Mouse (Mus musculus) kidney, adult 18-20 months (tissue): Measurements from ENCODE around the gene Vwa5b1.

ENCODE experiments used
- DNase-seq: peaks from one replicate; pipeline ENCODE4 v3.0.0; 2021

Gene Vwa5b1

DNA sequence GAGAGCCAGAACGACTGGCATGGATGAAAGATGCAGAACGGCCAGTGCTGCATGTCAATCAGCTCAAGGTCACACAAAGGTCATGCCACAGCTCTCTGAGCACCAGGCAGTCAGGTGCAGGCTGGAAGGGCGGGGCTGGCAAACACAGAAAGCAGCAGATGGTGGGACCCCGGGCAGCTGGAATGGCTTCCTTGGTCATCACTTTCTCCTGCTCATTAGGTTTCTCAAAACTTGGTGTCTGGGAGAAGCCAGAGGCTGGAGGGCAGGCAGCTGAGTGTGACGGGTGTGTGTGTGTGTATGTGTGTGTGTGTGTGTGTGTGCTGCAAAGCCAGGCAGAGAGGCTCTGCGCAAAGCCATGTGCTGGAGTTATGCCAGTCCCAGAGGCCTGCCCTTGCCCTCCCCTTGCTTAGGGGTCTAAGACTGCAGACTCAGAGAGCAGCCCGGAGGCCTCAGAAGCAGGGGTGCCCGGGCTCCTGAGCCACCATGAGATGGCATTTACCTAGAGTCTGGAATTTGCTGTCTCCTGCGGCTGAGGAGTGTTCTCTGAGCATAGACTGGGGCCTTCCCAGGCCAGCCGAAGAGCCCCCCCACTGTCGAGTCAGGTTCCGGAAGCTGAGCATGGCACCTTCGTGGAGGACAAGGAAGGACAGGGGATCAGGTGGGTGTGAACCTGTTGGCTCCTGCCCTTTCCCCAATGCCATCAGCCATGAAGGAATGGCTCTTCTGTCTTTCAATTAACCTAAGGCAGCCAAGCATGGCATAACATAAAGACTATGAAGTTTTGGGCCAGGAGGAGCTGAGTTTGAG, 60.7 kb downstream of the Vwa5b1 start:
- DNase-seq, result peak; percentile 48

DNA sequence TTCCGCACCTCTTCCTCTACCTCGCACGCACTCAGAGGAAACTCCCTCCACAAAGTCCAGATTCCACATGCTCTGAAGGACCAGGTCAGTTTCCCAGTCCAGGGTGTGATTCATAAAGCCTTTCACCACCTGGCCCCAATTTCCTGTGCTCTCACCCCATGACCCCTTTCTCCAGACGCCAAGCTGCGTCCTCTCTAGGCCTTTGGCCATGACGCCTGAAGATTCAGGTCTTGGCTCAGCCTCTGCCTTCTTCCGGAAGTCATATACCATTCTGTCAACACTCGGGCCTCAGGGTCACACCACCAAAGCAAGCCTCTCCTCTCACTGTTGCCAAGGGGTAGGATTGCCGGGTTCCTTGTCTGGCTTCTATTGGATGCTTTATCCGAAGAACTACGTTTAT, 65.8 kb downstream of the Vwa5b1 start:
- DNase-seq, result peak; percentile 54

DNA sequence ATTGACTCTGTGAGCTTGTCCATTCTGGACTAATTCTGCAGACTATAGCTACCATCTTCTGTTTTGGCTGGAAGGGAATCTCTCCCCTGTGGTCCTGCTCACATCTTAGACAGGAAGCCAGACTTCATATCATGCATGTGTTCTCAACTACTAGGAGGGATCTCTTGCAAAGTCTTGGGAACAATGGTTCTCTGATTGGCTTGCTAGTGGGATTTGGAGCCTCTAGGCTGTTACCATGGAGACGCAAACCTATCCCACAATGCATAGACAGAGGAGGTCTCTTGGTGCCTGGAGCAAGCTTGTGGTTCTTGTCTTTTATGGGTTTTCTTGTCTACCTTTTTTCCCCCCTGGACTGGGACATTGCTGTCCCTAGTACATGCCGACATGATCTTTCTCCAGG, 67.4 kb downstream of the Vwa5b1 start:
- no peak for DNase-seq

DNA sequence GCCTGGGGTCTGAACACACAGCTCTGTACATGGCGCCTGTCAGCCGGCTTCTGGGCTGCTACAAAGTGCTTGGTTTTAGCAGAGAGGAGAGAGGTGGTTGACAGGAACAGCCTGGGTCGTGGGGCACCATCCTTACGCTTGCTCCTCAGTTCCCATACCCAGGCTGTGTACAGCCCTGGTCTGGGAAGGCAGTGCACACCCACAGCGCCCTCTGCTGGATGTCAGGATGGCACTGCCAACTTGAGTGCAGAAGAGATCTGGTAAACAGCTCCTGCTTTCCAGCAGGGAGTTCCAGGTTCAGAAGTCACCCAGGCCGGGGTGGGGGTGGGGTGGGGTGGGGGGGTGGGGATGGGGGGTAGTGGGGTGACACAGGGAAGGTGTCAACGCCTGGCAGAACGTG, 73.7 kb downstream of the Vwa5b1 start:
- DNase-seq, result peak; percentile 85

DNA sequence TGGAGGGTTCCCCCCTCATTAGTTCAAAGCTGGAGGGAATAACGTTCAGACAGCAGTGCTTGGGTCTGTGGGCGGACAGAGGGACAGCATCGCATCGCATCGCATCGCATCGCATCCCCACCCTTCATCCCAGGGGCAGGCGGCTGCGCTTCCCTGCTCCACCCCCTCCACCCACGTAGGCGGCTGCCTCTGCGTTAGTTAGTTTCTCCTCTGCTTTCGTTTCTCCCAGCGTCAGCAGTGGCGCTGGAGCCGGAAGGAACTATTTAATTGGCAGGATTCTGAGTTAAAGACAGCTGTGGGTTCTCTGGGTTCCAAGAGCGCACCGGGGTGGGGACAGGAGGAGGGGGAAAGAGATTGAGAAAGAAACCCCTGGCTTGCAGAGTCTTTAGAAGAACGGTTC, 80.2 kb downstream of the Vwa5b1 start:
- DNase-seq, result no peak

DNA sequence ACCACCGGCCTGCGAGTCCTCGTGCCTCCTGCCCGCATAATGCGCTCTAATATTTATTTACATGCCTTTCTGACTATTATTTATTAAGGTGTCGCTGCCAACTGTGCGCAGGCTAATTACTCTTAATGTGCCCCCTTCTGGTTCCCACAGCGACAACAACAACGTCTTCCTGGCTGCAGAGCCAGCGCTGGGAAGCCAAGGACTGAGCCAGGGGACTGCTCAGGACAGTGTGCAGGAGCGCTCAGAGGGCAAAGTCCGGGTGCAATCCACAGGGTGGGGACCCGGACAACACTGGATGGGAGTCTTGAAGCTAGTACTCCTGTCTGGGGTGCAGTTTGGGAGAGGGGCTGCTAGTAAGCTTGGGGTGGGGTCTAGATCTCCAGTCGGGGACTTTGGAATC, 80.8 kb downstream of the Vwa5b1 start:
- peak; percentile 26 for DNase-seq

DNA sequence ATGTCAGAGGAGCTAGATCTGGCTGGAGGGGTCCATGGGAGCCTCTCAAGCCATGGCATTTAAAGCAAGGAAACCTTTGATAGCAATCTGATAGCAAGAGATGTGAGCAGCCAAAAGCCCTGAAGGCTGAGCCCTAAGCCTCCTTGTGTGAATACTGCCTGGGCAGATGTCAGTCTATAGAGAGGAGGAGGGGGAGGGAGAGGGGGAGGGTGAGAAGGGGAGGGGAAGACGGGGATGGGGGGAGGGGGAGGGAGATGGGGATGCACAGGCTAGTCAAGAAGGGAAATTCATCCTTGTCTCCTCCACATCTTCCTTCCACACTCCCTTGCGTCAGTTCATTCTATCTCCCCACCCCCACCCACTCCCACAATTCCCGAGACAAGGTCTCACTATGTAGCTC, 81.4 kb downstream of the Vwa5b1 start:
- no peak for DNase-seq

DNA sequence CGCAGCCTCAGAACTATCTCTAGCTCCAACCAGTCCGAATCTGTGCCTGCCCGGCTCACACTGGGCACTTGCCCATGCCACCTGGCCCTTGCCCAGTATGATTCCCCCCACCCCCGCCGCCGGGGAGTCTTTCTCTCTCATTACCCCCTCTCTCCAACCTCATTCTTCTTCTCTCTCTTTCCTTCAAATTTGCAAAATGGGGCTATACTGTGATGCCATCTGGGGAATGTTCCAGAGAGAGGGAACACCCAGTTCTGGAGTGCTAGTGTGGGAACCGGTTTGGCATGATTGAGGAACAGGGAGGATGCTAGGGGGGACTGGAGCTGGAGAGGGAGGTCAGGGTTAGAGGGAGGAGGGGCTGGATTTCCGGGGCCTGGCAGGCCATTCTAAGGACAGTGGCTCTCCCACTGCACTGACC, 82.2 kb downstream of the Vwa5b1 start:
- DNase-seq, result no peak

DNA sequence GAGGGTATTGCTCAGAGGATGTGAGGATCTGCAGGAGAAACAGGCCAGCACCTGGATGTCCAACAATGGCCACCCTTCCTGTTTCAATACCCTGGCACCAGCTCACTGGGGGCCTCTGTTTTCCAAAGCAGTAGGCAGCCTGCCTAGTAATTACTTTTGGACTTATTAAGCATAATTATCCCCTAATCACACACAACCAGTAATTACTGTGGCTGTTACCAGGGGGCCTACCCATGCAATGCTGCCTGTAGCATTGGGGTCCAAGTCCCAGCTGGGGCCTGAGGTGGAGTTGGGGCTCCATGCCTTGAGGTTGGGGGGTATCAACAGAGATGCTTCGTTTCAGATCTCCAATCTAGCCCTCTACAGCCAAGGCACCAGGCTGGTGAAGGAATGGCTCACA, 82.6 kb downstream of the Vwa5b1 start:
- no peak for DNase-seq

DNA sequence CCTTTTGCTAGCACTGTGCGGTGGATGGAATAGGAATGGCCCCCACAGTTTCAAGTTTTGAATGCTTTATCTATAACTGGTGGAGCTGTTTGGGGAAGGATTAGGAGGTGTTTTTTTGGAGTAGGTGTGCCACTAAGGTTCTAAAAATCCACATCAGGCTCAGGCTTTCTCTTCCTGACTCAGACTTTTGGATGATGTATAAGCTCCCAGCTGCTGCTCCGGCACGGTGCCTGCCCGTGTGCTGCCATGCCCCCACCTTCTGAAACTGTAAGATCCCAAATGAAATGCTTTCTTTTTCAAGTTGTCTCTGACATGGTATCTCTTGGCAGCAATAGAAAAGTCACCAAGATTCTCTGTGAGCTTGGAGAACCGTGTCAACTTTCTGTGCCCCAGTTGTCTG, 84.1 kb downstream of the Vwa5b1 start:
- no peak for DNase-seq

DNA sequence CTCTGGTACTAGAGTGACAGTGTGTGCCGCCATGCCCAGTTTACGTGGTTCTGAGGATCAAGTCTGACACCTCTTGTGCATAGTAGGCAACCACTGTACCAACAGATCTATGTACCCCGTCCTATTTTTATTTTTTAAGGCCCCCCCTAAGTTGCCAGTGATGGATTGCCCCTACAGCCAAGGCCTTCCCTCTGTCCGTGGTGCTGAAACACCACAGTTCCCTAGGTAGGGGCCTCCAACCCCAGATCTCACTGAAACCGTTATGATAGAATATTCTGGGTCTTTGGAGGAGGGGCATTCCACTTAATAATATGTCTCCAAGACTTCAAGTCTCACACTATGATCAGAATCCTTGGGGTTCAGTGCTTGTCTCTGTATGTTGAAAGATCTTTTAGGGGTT, 85.1 kb downstream of the Vwa5b1 start:
- no peak for DNase-seq

DNA sequence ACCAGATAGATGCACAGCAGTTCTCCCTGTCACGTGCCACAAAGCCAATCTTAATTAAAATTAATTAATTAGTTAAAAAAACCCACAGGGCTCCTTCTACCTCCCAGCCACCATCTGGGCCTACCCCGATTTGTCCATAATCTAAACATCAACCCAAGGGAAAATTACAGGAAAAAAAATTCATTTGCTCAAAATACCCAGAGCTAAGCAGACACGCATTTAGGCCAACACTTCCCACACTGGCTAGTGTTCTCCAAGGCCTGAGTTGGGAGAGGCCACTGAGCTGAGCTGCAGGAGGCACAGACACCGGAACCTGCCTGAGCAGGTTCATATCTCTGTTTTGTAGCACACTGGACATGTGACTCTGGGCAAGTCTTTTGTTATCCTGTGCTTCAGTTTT, 86.7 kb downstream of the Vwa5b1 start:
- DNase-seq, result no peak

DNA sequence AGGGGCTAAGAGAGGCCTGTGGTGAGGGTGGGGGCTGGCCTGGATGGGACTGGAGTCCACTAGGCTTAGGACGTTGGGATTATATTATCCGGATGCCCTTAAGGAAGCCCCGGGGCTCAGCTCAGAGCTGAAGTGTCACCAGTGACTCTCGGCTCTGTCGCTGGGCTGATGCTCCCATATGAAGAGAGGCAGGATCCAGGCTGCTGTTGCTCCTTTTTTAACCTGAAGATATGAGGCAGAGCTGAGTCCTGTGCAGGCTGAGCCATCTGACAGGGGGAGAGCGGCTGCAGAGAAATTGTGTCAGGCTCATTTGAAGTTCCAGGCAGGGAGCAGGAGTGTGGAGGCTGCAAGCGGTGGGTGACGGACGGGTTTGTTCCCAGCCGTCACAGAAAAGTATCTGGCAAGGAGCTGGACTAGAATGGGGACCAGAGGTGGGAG, 87.5 kb downstream of the Vwa5b1 start:
- no peak for DNase-seq

DNA sequence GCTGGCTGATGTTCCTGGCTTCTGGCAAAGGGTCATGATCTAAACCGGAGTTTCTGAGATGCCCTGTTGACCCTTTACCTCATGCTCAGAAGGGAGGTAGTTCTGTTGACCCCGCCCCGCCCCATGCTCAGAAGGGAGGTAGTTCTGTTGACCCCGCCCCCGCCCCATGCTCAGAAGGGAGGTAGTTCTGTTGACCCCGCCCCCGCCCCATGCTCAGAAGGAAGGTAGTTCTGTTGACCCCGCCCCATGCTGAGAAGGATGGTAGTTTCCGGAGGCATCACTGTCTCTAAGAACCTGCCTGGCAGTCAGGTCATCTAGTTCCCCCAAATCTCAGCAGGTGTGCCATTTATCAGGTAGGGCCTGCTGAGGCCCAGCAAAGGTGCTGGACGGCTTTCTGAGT, 88.1 kb downstream of the Vwa5b1 start:
- no peak for DNase-seq

DNA sequence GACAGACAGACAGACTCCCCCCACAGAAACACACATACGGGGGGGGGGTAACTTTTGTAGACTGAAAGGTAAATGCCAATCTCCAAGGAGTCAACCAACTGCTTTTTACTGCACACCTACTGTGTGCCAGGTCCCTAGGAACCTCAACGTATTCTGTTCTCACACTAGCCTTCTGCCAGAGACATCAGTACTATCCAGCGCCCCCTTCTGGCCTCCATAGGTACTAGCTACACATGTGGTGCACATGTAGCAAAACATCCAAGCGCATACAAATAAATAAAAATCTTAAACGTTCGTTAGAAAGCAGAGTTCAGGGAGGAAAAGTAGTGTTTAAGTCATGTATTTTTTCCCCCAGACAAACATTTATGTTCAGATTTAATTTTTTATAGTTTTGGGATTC, 88.6 kb downstream of the Vwa5b1 start:
- DNase-seq, result no peak

DNA sequence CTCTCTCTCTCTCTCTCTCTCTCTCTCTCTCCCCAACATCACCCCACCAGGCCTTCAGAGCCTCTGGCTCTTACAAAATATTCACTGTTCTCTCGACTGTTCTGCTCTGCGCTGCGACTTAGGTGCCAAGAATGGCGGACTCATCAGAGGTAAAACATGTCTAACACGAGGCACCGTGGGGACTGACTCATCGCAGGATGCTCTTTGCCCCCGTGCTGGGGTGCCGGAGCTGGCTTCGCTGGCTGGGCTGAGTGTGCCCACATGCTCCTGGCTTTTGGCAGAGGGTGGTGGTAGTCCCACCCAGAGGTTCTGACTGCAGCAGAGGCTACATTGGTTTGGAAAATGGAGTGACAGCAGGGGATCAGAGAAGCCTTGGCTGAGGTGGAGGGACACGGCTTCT, 89.4 kb downstream of the Vwa5b1 start:
- DNase-seq, result peak; percentile 33

DNA sequence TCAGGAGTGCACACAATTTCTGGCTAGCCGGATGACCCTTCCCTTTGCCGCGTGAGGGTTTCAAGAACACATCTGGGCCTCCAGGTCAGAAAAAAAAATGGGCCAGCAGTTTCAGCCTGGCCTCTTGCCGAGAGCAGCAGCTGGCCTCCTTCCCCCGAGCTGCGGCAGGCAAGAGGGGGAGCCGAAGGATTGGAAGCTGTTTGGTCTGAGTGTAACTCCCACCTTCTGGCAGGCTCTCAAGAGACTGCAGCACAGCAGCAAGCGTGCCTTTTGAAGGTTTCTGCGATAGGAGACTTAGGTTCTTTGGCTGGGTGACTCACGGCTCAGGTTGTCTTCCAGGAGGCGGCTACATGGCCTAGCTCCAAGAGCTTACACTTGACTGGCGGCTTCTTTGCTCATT, 92.5 kb downstream of the Vwa5b1 start:
- DNase-seq, result peak; percentile 50

DNA sequence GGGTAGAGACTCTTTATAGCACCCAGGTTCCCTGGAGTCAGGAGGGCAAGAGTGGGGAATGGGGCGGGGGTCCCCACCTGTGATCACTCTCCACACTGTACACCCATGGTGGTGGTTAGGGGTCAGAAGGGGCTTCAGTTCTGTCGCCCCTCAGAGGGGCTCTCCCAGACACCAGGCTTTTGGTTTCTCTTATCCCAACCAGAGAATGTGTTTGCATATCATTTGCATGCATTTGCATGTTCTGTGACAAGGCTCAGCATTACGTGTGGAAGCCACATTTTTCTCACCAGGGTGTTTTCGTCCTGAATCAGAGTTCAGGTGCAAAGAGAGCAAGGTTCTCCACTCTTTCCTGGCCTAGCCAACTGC, 97.6 kb downstream of the Vwa5b1 start:
- no peak for DNase-seq

DNA sequence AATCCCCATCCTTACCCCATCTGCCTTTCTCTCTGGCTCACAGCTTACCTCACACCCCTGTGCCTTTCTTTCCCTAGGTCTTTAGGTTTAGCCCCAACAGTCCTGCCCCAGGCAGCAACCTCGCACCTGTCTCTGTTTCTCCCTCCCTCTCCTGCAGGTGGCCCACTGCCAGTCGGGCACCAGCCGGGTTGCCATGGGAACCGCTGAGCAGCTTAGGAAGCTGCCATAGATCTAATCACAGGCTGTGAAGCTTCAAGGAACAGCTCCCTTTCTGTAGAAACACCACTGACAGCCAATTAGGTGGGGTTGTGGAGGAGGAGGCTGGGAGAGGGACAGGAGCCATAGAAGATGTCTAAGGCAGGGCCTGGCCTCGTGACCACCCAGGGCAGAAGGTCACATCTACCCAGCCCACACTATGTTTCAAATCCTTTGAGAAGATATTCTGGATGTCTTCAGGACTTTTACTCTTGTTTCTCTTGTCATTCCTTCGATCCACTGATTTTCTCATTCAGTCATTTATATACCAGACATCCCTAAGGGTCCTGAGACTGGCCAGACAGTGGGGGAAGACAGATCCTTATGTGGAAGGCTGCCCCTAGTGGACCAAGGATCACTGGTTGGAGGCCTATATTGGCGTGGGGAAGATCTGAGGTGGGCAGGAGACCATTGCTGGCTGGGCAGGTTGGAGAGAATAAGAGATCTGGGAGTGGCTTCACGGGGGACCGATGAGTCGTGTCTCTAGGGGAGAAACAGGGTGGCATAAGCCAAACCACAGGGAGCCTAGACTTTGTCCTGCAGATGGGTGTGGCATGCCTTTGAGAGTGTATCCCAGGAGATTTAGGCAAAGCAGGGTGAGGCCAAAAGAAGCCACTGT, 98.2 kb downstream of the Vwa5b1 start:
- peak; percentile 31 for DNase-seq

DNA sequence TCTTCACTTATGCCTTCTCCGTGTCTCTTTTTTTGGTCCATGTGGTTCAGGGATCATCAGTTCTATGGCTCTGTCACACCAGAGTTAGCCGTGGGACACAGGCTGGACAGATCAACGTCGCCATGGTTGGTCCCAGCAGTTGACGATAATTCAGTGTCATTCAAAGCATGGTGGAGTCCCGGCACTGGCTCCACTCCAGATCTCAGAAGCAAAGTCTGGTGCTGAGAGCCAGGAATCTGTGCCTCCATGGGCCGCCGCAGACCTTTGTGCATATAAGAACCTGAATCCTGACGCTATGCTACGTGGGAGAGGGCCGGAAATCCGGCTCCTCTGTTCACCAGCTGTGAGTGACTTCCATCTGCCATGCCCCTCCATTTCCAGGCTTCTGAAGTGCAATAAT, 100.1 kb downstream of the Vwa5b1 start:
- no peak for DNase-seq

DNA sequence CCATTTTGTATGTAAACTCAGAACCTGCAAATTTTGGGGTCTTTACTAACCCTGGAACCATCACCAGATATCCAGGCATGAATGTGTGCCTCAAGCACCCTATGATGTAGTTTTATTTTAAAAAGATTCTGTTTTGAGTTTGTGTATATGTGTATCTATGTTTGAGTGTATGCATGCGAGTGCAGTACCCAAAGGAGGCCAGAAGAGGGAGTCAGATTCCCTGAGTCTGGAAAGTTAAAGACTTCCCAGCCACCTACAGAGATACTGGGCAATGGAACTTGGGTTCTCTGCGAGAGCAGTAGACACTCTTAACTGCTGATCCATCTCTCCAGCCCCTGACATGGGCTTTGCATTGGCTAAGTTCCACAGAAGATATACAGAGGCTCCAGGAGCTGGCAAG, 101.8 kb downstream of the Vwa5b1 start:
- DNase-seq, result no peak

DNA sequence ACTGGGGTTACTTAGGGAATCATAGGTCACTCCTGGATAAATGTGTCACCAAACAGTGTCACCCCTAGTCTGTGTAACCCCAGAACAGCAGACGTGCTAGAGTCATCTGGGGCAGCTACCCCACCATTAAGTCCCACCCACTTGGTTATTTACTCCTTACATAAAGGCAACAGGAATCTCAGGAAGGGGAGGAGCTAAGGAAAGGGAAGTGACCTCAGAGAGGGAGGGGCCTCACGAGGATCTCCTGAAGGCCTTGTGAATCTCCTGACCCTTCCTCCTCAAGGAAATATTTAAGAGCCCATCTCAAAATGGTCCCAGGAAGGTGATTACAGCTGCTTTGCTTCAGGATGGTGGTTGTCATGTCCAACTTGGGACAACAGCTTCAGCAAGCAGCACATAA, 103.9 kb downstream of the Vwa5b1 start:
- DNase-seq, result no peak

DNA sequence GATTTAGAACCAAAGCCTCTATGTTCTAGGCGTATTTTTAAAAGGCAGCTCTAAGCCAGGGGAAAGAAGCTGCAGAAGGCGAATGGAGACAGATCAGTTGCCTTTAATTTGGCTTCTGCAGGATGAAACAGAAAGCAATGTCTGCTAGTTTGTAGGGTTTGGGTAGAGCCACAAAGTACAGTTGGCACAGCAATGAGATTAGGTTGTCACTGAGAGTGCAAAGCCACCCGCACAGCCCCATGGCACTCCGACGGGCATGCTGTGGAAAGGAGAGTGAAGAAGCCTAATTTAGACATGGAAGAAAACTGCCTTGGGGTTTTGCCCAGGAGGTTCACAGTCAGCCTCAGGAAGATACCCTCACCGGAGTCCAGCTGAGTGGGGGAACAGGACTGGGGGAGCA, 105.7 kb downstream of the Vwa5b1 start:
- no peak for DNase-seq

DNA sequence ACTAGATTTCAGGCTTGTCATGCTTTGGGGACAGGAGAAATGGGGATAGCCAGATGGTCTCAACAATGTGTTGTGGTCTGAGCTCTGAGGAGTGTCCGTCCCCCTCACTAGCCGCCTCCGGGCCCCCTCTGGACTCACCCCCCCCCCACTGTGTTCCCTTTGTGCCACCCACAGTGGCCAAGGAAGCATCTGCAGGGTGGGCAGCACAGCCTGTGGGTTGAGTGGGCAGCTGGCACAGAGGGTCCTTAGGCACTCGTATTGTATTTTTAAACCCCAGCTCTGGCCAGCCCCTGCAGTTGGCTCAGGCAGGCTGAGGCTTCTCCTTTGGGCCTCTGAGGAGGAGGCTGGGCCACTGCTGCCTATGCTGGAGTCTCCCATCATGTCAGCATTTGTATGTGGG, 110.0 kb downstream of the Vwa5b1 start:
- DNase-seq, result no peak
